Mouse (Mus musculus) retina, postnatal 1 day (tissue): ENCODE data around the gene Atp6v1b1.
"Not testable (repeated sequence)": the region's sequence is repeated elsewhere in the genome, so short reads cannot be mapped to it uniquely, and the experiment has no call there.

ENCODE experiments used
- DNase-seq: peaks from one replicate; pipeline ENCODE4 v3.0.0-alpha.2; 2012

The Atp6v1b1 gene

GRCm38 (mm10) chr6:83779026-83779425 lies 36.2 kb downstream of the Atp6v1b1 start:
- peak; percentile 81 for DNase-seq

- DNase-seq = no peak
These were observed 43.6 kb downstream of the Atp6v1b1 start for GRCm38 (mm10) chr6:83786426-83786825.

GRCm38 (mm10) chr6:83788554-83788953 lies 45.8 kb downstream of the Atp6v1b1 start:
- peak; percentile 96 for DNase-seq

GRCm38 (mm10) chr6:83790533-83790932 lies 47.7 kb downstream of the Atp6v1b1 start:
- DNase-seq = not testable (repeated sequence)

GRCm38 (mm10) chr6:83791251-83791890 lies 48.6 kb downstream of the Atp6v1b1 start:
- DNase-seq = no peak

DNA sequence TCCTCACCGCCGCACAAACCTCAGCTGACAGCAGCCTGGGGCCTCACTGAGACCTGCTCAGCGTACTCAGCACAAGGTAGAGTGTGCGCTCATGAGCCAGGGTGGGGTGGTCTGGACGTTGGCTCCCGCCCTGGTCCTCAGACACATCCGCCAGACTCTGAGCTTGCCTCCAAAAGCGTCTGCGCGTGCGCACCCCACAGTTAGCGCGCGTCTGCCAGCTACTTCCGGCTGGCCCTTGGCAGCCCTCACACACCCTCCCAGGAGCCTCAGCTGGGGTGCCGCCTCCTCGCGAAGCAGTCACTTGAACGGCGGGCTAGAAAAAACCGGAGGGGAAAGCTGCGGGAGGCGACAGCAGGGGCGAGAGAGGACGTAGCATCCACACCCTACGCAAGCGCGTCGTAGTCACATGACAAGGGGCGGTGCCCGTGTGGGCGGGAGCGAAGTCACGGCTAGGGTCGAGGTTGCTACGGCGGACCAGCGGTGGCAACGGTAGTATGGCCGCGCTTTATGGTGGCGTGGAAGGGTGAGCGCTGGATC lies 52.0 kb downstream of the Atp6v1b1 start, which contains the start of gene Nagk:
TSS of gene Nagk (plus strand) at position 223 of the 537 bp plus-strand sequence.
- peak; percentile 97 for DNase-seq

DNA sequence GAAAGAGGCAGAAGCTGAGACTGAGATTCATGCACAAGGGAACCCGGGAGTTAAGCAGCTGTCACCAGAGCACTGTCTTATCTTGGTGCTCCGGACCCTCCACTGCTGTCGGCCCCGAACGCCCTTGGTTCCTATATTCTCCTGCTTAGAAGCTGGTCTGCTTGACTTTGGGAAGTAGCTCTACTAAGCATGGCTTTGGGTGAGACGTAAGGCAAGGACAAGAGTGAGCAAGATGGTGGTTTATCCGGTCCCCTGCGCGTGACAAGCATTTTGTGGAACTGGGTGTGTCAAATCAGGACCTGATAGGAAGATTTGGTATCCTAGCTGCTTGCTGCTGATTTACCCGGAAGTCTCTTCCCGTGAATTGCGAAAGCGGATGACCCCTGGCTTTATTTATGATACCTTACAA lies 52.7 kb downstream of the Atp6v1b1 start:
- peak; percentile 44 for DNase-seq

DNA sequence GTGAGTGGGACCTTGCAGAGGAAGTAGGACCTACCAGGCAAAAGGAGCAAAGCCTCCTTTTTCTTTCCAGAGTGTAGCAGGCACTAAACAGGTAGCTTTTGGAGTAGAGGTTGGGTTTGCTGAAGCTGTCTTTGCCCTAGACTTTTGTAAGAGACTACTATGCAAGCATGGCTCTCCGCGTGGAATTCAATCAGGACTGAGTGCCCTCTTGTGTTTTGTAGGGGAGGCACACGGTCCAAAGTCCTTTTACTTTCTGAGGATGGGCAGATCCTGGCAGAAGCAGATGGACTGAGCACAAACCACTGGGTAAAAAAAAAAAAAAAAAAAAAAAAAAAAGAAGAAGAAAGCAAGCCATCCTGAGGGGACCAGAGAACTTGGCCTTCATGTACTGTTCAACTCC lies 53.9 kb downstream of the Atp6v1b1 start:
- peak; percentile 30 for DNase-seq

DNA sequence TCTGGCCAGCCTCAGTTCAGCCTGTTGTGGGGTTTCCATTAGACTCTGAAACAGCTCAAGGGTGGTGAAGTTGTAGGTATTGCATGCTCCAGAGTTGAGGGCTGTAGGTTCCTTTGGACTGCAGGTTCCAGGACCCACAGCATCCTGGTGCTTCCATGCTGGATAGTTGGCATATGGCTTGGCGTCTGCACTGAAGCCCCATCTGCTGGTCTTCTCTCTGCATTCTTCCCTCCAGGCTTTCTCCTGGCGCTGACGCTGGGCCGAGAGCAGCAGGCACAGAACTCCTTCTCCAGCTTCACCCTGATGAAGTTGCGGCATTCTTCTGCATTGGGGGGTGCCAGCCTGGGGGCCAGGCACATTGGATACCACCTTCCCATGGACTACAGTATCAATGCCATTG lies 59.2 kb downstream of the Atp6v1b1 start:
- DNase-seq = no peak

GRCm38 (mm10) chr6:83802846-83803245 lies 60.1 kb downstream of the Atp6v1b1 start:
- DNase-seq = no peak
